Mouse (Mus musculus) kidney, postnatal 0 days (tissue): ENCODE data around the gene Tnrc6b. TPM values are rescaled to one million over a fixed set of nuclear protein-coding genes. Genes with fewer than 3 reads are reported as not detected.

Experiments used
- ATAC-seq: fragments of 200-750 bp; cut with Nextera tagmentation; replicated peaks from 2 replicates; pipeline ENCODE4 v1.8.0; 2017; ENCODE audit warnings: low read depth, moderate number of reproducible peaks, moderate TSS enrichment, moderate library complexity; ENCODE audit not compliant: low FRiP score
- DNase-seq: peaks from one replicate; pipeline ENCODE4 v3.0.0-alpha.2; 2016; ENCODE audit warnings: low spot score
- H3K27ac ChIP-seq: fragments of 300-500 bp; sonication (generic); 2 replicates; pipeline ENCODE4 v1.5.1; 2014; ENCODE audit warnings: mild to moderate bottlenecking
- H3K27me3 ChIP-seq: fragments of 300-500 bp; sonication (generic); 2 replicates; pipeline ENCODE4 v1.6.1; 2014; ENCODE audit warnings: low read length, mixed read lengths; ENCODE audit not compliant: insufficient read depth
- H3K36me3 ChIP-seq: fragments of 300-500 bp; sonication (generic); 2 replicates; pipeline ENCODE4 v1.6.1; 2014; ENCODE audit warnings: low read length, mixed read lengths; ENCODE audit not compliant: insufficient read depth
- H3K4me1 ChIP-seq: fragments of 300-500 bp; sonication (generic); replicated peaks from 2 replicates; pipeline ENCODE4 v1.6.1; 2014; ENCODE audit warnings: antibody characterized with exemption, low read length, mixed read lengths; ENCODE audit not compliant: insufficient read depth
- H3K4me2 ChIP-seq: fragments of 300-500 bp; sonication (generic); 2 replicates; pipeline ENCODE4 v1.6.1; 2014; ENCODE audit warnings: mild to moderate bottlenecking, low read length, moderate library complexity, mixed read lengths
- H3K4me3 ChIP-seq: fragments of 300-500 bp; sonication (generic); replicated peaks from 2 replicates; pipeline ENCODE4 v1.5.1; 2014; ENCODE audit warnings: low read depth, low read length
- H3K9ac ChIP-seq: fragments of 300-500 bp; sonication (generic); 2 replicates; pipeline ENCODE4 v1.6.1; 2014; ENCODE audit warnings: low read depth, low read length
- H3K9me3 ChIP-seq: fragments of 300-500 bp; sonication (generic); replicated peaks from 2 replicates; pipeline ENCODE4 v1.6.1; 2016; ENCODE audit warnings: low read length, inconsistent platforms, mixed read lengths
- CTCF ChIP-seq: IDR thresholded peaks from 2 replicates; pipeline ENCODE4 v1.5.1; 2016; ENCODE audit warnings: antibody characterized with exemption, low read depth, mild to moderate bottlenecking, moderate library complexity
- WGBS: fragments of 180-500 bp; shearing (Covaris S2); extraction: QIAGEN DNeasy Blood & Tissue Kit; methylation state at CpG from one replicate; pipeline ENCODE4 v1.1.7; 2014; 5-methylcytosine and 5-hydroxymethylcytosine counted together
- polyA plus RNA-seq: library from polyadenylated mRNA; unstranded; fragments of >200 nt; fragmentation: Nextera tagmentation; extraction: Ambion mirVana; gene quantifications from 2 replicates; pipeline ENCODE4 v1.2.1, GENCODE M21; 2015

Gene Tnrc6b
- 11.2 and 15.4 TPM in 2 replicates for polyA plus RNA-seq

DNA sequence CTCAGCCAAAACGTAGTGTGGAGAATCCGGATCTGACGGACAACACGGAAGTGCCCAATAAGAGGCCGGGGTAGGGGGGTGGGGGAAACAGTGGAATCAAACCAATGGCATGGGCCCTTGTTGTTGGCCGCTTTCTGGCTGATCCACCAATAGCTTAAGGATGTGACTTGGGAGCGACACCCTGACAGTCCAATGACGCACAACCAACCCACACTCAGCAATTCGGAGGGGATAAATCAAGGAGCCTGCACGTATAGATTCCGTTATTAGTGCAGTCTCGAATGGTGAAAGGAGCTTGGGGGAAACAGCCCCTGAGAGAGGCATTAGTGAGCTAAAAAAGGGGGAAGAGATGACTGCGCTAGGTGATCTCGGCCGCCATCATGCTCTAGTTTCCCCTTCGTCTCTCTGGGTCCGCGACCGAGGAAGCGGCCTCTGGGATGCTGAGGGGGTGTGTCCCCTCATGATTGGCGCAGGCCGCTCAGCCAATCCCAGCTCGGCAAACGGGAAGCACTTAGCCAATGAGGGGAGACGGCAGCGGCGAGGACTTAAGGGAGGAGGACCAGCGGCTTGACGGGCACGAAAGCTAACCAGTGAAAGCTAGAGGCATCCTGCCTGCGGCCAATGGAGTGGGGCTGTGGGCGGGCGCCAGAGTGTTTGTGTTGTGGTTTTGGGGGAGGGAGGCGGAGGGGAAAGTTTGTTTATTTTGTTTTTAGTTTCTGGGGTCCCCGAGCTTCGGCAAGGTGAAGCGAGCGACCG, at the start of gene Tnrc6b:
Gene Tnrc6b (plus strand): TSS at position 706 of the 756 bp plus-strand sequence.
- peak within 1 kb of the TSS; percentile 79 for H3K4me3 ChIP-seq
- WGBS, result under 1% methylated on average over 39 of the region's 39 CpGs
- peak within 1 kb of the TSS; percentile 75 for H3K4me2 ChIP-seq
- H3K9ac ChIP-seq, result peak within 1 kb of the TSS; percentile 88
- peaks cover 4% of the 10 kb centered on the region; the same call in 1 of the 2 replicates for H3K4me1 ChIP-seq
- H3K27me3 ChIP-seq, result no peaks in the 10 kb centered on the region
- TF ChIP-seq CTCF, result no peak
- peak within 1 kb of the TSS; percentile 95 for H3K27ac ChIP-seq
- no peaks in the 10 kb centered on the region for H3K9me3 ChIP-seq
- DNase-seq, result peak; percentile 100
- no peaks in the 10 kb centered on the region for H3K36me3 ChIP-seq
- peak; percentile 95 for ATAC-seq

DNA sequence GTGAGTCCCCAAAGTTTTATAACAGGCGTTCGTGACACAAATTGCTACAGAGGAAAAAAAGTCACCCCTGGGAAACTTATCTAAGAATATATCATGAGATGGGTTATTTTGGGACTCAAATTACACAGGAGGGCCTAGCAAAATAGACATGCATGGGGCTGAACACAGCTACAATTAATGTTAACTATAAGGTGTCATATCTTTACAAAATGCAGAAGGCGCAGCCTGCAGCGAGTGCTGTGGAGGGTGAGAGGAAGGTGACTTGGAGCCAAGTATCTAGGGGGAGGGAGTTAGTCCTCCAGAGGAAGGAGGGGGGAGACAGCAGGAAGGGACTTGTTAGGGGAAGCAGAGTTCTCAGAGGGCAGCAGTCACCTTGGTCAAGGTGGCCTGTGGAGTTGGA, 46.7 kb upstream of the Tnrc6b start:
- H3K27ac ChIP-seq, result no peak overlapping the region
- no peak overlapping the region for H3K9ac ChIP-seq
- H3K4me2 ChIP-seq, result no peak overlapping the region
- 58% methylated on average over 4 of the region's 4 CpGs for WGBS
- ATAC-seq (no peak), DNase-seq (no peak)
- no peaks in the 10 kb centered on the region for H3K27me3 ChIP-seq
- no peaks in the 10 kb centered on the region for H3K4me1 ChIP-seq
- no peak overlapping the region for H3K4me3 ChIP-seq
- H3K36me3 ChIP-seq, result no peaks in the 10 kb centered on the region
- H3K9me3 ChIP-seq, result no peaks in the 10 kb centered on the region
- TF ChIP-seq CTCF, result no peak

DNA sequence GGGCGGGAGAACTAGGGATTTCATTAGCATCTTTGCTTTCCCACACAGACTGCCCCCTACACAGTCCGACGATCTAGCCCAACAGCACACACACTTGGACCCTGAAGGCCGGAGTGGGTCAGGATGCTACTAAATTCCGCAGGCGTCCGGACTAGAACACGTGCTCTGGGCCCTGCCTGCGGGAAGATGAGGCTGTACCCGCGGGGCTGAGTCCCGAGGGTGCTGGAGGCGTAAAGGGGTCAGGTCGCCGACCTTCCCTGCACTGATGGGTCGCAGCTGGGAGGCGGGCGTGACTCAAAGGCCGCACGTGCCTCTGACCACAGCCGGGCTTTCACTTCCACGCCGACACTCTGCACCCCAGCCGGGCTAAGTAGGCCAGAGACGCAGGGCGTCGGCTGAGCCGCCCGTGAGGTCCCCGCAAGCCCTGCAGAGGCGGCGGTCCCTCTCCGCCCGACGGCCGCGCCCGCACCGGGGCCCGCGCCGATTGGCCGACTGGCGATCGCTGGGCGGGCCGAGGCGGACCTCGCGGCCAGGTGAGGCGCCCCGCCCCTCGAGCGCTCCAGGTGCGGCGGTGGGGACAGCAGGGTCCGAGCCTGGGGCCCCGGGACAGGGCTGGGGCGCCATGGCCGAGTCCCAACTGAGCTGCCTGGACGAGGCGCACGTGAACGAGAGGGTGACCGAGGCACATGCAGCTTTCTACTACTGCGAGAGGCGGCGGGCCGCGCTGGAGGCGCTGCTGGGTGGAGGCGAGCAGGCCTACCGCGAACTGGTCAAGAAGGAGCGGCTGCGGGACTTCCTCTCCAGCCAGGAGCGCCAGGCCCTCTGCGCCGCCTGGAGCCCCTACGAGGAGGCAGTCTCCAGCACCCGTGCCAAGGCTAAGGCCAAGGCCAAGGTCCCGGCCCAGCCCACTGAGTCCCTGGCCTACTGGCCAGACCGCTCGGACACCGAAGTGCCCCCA, 39.5 kb upstream of the Tnrc6b start, which contains the start of gene Fam83f:
Gene Fam83f (plus strand): TSS at position 553 of the 958 bp plus-strand sequence.
- no peak for TF ChIP-seq CTCF
- Histone ChIP-seq H3K27me3 (no peaks in the 10 kb centered on the region), H3K9ac (peak within 1 kb of the TSS; percentile 57), H3K4me3 (peak within 1 kb of the TSS; percentile 37), H3K27ac (no peak within 1 kb of the TSS), H3K36me3 (no peaks in the 10 kb centered on the region), H3K9me3 (no peaks in the 10 kb centered on the region), H3K4me2 (peak within 1 kb of the TSS; percentile 65), H3K4me1 (0 out of 2 replicates have a peak, but pooled peaks cover 9% of the 10 kb centered on the region)
- ATAC-seq (peak; percentile 80), DNase-seq (peak; percentile 34)
- 6% methylated on average over 85 of the region's 85 CpGs for whole genome bisulfite sequencing

GRCm38 (mm10) chr15:80672810-80673209, 38.3 kb upstream of the Tnrc6b start:
- H3K4me2 ChIP-seq, result peak overlapping the region; percentile 65; the same call in 1 of the 2 replicates
- WGBS, result 67% methylated on average over 2 of the region's 2 CpGs

GRCm38 (mm10) chr15:80673337-80674095, 37.6 kb upstream of the Tnrc6b start:
- Histone ChIP-seq H3K4me2 (no peak overlapping the region; the same call in 1 of the 2 replicates), H3K4me1 (0 out of 2 replicates have a peak, but pooled peaks cover 9% of the 10 kb centered on the region), H3K4me3 (no peak overlapping the region), H3K27ac (no peak overlapping the region), H3K9ac (no peak overlapping the region), H3K36me3 (no peaks in the 10 kb centered on the region), H3K9me3 (no peaks in the 10 kb centered on the region), H3K27me3 (no peaks in the 10 kb centered on the region)
- 70% methylated on average over 4 of the region's 4 CpGs for WGBS
- ATAC-seq (no peak), DNase-seq (no peak)
- no peak for TF ChIP-seq CTCF

More at GRCm38 (mm10) chr15:80672810-80673209, 38.3 kb upstream of the Tnrc6b start:
- Histone ChIP-seq H3K4me3 (no peak overlapping the region), H3K27ac (no peak overlapping the region), H3K9me3 (no peaks in the 10 kb centered on the region), H3K9ac (no peak overlapping the region), H3K4me1 (0 out of 2 replicates have a peak, but pooled peaks cover 9% of the 10 kb centered on the region), H3K36me3 (no peaks in the 10 kb centered on the region), H3K27me3 (no peaks in the 10 kb centered on the region)
- ATAC-seq (no peak), DNase-seq (no peak)
- no peak for TF ChIP-seq CTCF
